Mouse (Mus musculus) c-Kit-positive CD71-negative TER-119-negative erythroid progenitor cells, embryonic 14.5 days (primary cell): ENCODE results near the gene Tcap.

ENCODE experiments used
- DNase-seq: peaks from one replicate; pipeline ENCODE4 v3.0.0-alpha.2; 2013; ENCODE audit warnings: low read depth

Gene Tcap

DNA sequence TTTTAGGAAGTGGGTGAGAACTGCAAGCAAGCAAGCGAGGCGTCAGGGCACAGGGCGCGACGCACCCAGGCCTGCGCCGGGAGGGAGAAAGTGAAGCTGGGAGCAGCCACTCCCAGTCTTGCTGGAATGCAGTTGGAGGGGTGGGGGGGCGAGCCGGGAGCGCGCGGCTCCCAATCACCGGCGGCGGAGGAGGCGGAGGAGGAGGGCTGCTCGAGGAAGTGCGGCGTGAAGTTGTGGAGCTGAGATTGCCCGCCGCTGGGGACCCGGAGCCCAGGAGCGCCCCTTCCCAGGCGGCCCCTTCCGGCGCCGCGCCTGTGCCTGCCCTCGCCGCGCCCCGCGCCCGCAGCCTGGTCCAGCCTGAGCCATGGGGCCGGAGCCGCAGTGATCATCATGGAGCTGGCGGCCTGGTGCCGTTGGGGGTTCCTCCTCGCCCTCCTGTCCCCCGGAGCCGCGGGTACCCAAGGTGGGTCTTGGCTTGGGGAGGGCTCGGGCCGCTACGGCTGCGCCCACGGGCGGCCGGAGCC lies 28.7 kb downstream of the Tcap start, which contains the start of gene Erbb2:
Erbb2 (plus strand) TSS at position 198 of the 524 bp plus-strand sequence.
- DNase-seq, result no peak

DNA sequence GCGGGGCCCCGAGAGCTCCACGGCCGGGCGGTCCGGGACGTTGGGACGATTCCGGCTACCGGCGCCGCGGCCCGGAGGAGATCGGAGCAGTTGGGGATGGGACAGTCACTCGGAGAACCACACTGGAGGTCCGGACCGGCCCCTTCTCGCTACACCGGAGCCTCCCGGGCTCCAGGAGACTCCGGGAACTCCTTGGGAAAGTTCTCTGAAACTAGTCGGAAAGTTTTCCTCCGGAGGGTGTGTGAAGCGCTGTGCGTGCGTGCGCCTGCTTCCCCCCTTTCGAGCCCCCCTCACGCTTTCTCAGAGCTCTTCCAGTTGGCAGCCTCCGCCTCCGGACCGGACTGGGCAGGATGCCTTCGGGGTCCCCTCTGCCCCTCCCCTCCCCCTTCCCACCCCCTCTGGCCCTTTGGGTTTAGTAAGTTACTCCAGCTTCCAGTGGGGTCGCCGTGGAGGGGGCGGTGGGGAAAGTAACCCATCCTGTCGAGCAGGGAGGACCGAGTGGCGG lies 29.2 kb downstream of the Tcap start:
- DNase-seq, result no peak

- no peak for DNase-seq
Observed at GRCm38 (mm10) chr11:98413731-98414130, 30.1 kb downstream of the Tcap start.

DNA sequence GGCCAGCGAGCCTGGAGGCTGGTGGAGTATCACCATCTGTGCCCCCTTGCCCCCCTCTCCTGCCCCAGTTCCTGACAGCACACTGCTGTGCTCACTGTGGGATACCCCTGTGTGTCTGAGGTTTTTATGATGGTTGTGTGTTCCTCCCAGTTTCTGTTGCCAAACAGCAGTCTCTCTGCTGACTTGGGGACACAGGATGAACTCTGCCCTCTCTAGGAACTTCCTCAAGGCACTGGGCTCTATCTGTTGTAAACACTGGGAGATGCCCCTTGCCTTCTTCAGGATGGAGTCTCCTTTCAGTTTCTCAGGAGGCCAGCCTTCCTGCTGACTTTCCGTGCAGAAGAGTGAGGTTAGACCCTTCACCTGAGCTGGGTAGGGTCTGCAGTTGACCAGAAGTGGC lies 30.6 kb downstream of the Tcap start:
- no peak for DNase-seq

GRCm38 (mm10) chr11:98417074-98417473 lies 33.5 kb downstream of the Tcap start:
- DNase-seq, result no peak

GRCm38 (mm10) chr11:98418273-98418672 lies 34.7 kb downstream of the Tcap start:
- no peak for DNase-seq

DNA sequence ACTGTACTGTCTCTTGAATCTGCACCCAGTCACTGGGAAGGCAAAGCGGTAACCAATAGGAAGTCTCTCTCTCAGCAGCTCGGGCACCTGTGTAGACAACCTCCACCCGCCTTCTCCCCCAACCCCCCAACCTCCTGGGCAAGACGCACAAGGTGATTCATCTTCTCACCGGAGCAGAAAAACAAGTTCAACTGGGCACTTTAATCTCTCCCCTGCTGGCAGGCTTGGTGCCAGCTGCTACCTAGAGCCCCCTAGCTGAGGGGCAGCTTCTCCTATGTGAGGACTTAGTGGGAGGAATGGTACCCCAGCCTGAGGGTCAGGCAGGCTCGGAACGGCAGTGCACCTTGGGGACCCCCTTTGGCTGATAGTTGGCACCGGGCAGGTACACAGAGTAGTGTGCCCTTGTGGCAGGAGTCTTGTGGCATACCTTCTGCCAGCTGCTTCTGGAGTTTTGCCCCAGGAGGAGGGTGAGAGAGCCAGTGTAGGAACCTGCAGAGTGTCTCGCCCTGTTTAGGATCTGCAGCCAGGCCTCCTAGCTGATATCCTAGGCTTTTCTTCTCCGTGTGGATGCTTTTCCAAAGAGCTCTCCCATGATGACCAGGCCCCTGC lies 35.4 kb downstream of the Tcap start:
- DNase-seq, result no peak

DNA sequence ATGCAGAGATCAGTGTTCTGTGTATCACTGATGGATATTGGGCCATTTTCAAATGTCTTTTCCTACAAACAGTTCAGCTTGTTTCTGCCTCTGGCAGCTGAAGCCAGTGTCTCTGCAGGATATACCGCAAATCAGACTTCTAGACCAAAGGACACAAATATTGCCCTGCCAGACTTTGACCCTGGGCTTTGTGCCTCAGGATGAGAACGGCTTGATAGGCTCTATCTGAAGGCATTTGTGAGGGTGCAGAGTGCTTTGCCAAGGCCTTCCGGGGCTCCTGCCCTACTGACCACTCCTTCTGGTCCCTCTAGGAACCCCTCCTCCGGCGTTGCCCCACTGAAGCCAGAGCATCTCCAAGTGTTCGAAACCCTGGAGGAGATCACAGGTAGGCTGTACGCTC lies 43.0 kb downstream of the Tcap start:
- no peak for DNase-seq

DNA sequence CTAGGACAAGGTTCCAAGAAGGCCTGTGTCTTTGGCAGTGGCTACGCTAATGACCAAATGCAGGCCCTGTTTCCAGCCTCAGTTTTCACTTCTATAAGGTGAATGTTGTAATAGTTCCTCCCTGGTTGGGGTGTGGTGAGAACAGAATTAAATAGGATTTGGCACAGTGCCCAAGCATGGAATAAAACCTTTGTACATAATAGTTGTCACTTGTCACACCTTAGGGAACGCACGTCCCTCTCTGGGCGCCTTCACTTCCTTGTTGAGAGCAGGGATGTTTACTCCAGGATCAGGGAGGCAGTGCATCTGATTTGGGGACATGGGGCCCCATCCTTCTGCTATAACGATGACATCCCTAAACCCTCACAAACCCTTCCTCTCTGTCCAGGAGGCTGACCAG lies 44.8 kb downstream of the Tcap start:
- DNase-seq, result no peak

DNA sequence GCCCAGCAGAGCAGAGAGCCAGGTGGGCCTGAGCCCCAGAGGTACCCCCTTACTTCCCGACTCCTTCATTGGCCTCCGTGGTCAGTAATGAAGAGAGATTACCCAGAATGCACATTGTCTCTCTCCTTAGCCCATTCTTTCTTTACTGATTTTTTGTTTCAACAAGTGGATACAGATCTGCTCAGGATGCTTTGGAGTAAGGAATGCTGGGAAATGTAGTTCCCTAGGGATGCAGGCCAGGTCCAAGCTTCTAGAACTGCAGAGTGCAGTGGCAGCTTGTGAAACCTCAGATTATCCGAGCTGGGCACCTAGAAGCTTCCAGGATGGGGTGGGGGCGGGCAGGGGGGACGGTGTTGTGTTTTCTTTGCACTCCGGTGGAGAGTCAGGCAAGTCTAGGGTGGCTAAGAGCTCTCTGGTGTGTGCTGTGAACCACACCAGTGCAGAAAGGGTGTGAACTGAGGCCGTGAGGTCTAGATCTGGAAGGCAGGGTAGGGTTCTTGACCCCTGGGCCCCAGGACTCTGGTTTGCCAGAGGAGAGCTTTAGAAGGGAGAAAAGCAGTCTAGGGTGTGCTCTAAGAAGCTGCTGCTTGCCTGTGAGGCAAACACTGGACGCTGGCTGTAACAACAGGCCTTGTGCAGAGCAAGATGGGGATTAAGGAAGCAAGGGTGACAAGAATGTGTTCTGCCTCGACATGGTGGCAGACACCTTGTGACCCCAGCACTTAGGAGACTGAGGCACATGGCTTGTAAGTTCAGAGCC lies 48.3 kb downstream of the Tcap start:
- no peak for DNase-seq
